Mouse (Mus musculus) neural tube, embryonic 11.5 days (tissue): ENCODE results near the gene Rgs12. TPM values are rescaled to one million over a fixed set of nuclear protein-coding genes. Genes with fewer than 3 reads are reported as not detected.

Experiments used
- ATAC-seq: fragments of 200-750 bp; cut with Nextera tagmentation; 2 replicates; pipeline ENCODE4 v1.8.0; 2017; ENCODE audit warnings: moderate number of reproducible peaks, mild to moderate bottlenecking, moderate TSS enrichment, moderate library complexity; ENCODE audit not compliant: insufficient read depth, low FRiP score, low TSS enrichment
- DNase-seq: peaks from one replicate; pipeline ENCODE4 v3.0.0-alpha.2; 2015; ENCODE audit warnings: low spot score
- H3K27ac ChIP-seq: fragments of 300-500 bp; sonication (generic); 2 replicates; pipeline ENCODE4 v1.5.1; 2014; ENCODE audit warnings: low read depth, mild to moderate bottlenecking, low read length
- H3K27me3 ChIP-seq: fragments of 300-500 bp; sonication (generic); 2 replicates; pipeline ENCODE4 v1.6.1; 2014; ENCODE audit warnings: mild to moderate bottlenecking, low read length, mixed read lengths; ENCODE audit not compliant: control insufficient read depth, insufficient read depth
- H3K36me3 ChIP-seq: fragments of 300-500 bp; sonication (generic); 2 replicates; pipeline ENCODE4 v1.6.1; 2014; ENCODE audit warnings: mild to moderate bottlenecking, low read length, moderate library complexity, mixed read lengths; ENCODE audit not compliant: control insufficient read depth, insufficient read depth
- H3K4me1 ChIP-seq: fragments of 300-500 bp; sonication (generic); 2 replicates; pipeline ENCODE4 v1.6.1; 2014; ENCODE audit warnings: low read length, mixed read lengths; ENCODE audit not compliant: control insufficient read depth, insufficient read depth
- H3K4me2 ChIP-seq: fragments of 300-500 bp; sonication (generic); 2 replicates; pipeline ENCODE4 v1.6.1; 2014; ENCODE audit warnings: low read depth, mild to moderate bottlenecking, moderate library complexity
- H3K4me3 ChIP-seq: fragments of 300-500 bp; sonication (generic); 2 replicates; pipeline ENCODE4 v1.5.1; 2014; ENCODE audit warnings: low read depth, low read length
- H3K9ac ChIP-seq: fragments of 300-500 bp; sonication (generic); 2 replicates; pipeline ENCODE4 v1.6.1; 2014; ENCODE audit warnings: mild to moderate bottlenecking, low read length
- H3K9me3 ChIP-seq: fragments of 300-500 bp; sonication (generic); 2 replicates; pipeline ENCODE4 v1.6.1; 2016; ENCODE audit warnings: low read length; ENCODE audit not compliant: control insufficient read depth
- WGBS: fragments of 180-500 bp; shearing (Covaris S2); extraction: QIAGEN DNeasy Blood & Tissue Kit; methylation state at CpG from one replicate; pipeline ENCODE4 v1.1.7; 2014; 5-methylcytosine and 5-hydroxymethylcytosine counted together
- microRNA-seq: library from miRNA; unstranded; fragments of <30 nt; microRNA quantifications from one replicate; pipeline ENCODE4, GENCODE M21; 2016
- polyA plus RNA-seq: library from polyadenylated mRNA; unstranded; fragments of >200 nt; fragmentation: Nextera tagmentation; extraction: Ambion mirVana; gene quantifications from 2 replicates; pipeline ENCODE4 v1.2.1, GENCODE M21; 2014

The Rgs12 gene
- polyA plus RNA-seq, 1 experiment from 2014 or later = 39.5 TPM

DNA sequence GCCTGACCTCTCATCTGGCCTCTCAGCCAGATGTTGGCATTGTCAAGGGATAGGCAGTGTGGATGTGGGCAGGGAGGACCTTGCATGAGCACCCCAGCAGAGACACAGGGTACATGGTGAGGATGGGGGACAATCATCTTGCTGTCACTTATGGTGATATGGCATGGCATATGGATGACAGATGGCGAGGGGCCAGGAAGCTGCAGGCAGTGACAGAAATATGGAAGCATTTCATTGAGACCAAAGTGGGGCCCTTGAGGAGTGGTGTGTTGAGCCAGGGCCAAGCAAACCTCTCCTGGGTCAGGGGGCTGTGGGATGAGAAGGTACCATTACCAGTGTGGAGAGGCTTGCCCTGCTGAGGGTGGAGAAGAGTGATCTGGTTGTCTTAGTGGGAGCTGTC, 127.1 kb downstream of the Rgs12 start:
- Histone ChIP-seq H3K27ac (no peak overlapping the region), H3K4me2 (no peak overlapping the region), H3K9me3 (no peaks in the 10 kb centered on the region), H3K4me3 (no peak overlapping the region), H3K36me3 (no peaks in the 10 kb centered on the region), H3K9ac (no peak overlapping the region), H3K4me1 (no peaks in the 10 kb centered on the region), H3K27me3 (peaks cover 12% of the 10 kb centered on the region)
- WGBS = 93% methylated on average over 1 of the region's 1 CpGs
- DNase-seq (no peak), ATAC-seq (no peak)

DNA sequence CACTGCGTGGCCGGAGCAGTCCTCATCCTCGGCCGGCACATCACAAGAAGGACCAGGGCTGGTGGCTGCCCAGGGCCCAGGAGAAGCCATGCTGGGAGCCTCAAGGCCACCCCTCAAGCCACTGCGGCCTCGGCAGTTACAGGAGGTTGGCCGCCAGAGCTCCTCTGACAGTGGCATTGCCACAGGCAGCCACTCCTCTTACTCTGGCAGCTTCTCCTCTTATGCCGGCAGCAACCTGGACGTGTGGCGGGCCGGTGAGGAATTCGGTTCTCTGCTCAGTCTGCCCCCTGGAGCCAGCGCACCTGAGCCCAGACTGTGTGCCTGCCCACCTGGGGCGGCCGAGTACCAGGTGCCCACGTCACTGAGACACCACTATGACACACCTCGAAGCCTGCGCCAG, 129.9 kb downstream of the Rgs12 start:
- Histone ChIP-seq H3K4me3 (no peak overlapping the region), H3K9me3 (no peaks in the 10 kb centered on the region), H3K4me1 (no peaks in the 10 kb centered on the region), H3K4me2 (no peak overlapping the region), H3K27ac (no peak overlapping the region), H3K27me3 (peaks cover 12% of the 10 kb centered on the region), H3K9ac (no peak overlapping the region), H3K36me3 (no peaks in the 10 kb centered on the region)
- DNase-seq (no peak), ATAC-seq (no peak)
- WGBS = 38% methylated on average over 18 of the region's 18 CpGs

DNA sequence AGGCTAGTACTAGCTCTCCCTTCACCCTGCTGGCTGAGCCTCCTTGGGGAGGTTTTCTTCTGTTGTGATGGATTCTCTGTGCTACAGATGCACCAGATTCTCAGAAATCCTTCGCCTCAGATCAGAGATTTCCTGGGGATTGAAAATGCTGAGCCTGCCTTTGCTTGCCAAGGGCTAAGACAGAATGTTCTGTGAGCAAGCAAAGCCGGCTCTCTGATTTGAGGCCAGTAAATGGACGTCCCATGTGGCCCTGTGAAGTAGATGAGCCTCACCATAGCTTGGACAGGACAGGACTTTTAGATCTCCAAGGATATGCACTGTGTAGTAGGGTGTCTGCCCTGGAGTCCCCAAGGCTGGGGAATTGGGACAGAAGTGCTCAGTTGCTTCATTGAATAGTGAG, 135.7 kb downstream of the Rgs12 start:
- 69% methylated on average over 3 of the region's 3 CpGs for WGBS
- no peak overlapping the region for H3K4me2 ChIP-seq

DNA sequence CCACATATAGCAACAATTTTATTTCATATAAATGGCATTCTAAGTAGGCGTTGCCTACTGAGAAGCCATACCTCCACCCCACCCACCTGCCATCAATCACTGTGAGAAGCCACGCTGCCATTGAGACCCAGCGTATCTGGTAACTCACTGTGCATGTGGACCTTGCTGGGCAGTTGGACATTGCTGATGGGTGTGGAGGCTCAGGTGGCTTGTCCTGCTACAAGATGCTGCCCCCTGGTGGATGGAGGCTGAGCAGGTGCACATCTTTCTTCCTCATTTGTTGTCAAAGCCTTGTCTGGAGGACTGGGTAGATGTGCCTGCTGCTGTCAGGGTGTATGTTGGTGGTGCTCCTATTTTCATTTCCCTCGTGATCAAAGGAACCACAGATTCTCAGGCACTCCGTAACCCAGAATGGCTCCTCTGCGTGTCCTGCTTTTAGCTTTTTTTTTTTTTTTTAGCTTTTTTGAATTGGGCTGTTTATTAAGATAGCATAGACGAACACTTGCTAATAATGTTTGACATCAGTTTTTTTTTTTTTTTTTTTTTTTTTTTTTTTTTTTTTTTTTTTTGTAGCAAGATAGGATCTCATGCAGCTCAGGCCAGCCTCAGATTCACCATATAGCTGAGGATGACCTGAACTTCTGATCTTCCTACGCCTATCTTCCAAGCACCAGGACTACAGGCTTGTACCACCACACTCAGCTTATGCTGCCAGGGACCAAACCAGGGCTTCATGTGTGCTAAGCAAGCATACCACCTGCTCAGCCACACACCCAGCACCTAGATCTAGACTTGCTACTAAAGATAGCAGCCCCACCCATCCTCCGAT, 139.8 kb downstream of the Rgs12 start:
- Histone ChIP-seq H3K4me2 (no peak overlapping the region), H3K36me3 (peaks cover 3% of the 10 kb centered on the region; the same call in 1 of the 2 replicates), H3K4me1 (no peaks in the 10 kb centered on the region), H3K27ac (no peak overlapping the region), H3K9me3 (no peaks in the 10 kb centered on the region), H3K4me3 (no peak overlapping the region), H3K9ac (no peak overlapping the region), H3K27me3 (no peaks in the 10 kb centered on the region)
- peak; percentile 61 for DNase-seq
- WGBS = 66% methylated on average over 9 of the region's 9 CpGs
- ATAC-seq = no peak

More for the DNA sequence above, 135.7 kb downstream of the Rgs12 start:
- Histone ChIP-seq H3K9ac (no peak overlapping the region), H3K9me3 (no peaks in the 10 kb centered on the region), H3K4me1 (no peaks in the 10 kb centered on the region), H3K27ac (no peak overlapping the region), H3K36me3 (no peaks in the 10 kb centered on the region), H3K27me3 (no peaks in the 10 kb centered on the region), H3K4me3 (no peak overlapping the region)
- DNase-seq (no peak), ATAC-seq (no peak)

Small RNA genes lying within 50 kb of the gene (microRNA-seq; reads per million reads assigned to microRNA genes)
- 6.5 reads per million, percentile 16 among the genes with 10 or more reads in this experiment for gene Mir3097

Other genes starting within 250 kb of the Rgs12 start
- 14.8 and 16.3 TPM in 2 replicates for gene Htt, start 187.7 kb upstream of the Rgs12 start, polyA plus RNA-seq
- gene Msantd1, start 41.4 kb upstream of the Rgs12 start, polyA plus RNA-seq = 1.9 and 2.9 TPM in 2 replicates
- 0.25 and 0.30 TPM in 2 replicates for gene Hgfac, start 92.1 kb downstream of the Rgs12 start, polyA plus RNA-seq
- 0.37 and 1.1 TPM in 2 replicates for gene Dok7, start 107.3 kb downstream of the Rgs12 start, polyA plus RNA-seq
- gene Lrpap1, start 156.3 kb downstream of the Rgs12 start, polyA plus RNA-seq = 94.1 and 101 TPM in 2 replicates